Mouse (Mus musculus): ENCODE measurements at regions not wholly inside any gene's neighbourhood (a gene's known extent, or its start where the extent isn't known, plus 50 kb on each side); places are given as distances from the start of the nearest gene placed in this dataset.

GRCm38 (mm10) chr9:43387397-43387796 lies 76.7 kb downstream of the Trim29 start:
- in situ Hi-C loops (cut with MboI, MseI): no loop called here

- in situ Hi-C loops (cut with MboI, MseI): no loop called here
These were observed 78.9 kb downstream of the Trim29 start for GRCm38 (mm10) chr9:43389491-43390083.

DNA sequence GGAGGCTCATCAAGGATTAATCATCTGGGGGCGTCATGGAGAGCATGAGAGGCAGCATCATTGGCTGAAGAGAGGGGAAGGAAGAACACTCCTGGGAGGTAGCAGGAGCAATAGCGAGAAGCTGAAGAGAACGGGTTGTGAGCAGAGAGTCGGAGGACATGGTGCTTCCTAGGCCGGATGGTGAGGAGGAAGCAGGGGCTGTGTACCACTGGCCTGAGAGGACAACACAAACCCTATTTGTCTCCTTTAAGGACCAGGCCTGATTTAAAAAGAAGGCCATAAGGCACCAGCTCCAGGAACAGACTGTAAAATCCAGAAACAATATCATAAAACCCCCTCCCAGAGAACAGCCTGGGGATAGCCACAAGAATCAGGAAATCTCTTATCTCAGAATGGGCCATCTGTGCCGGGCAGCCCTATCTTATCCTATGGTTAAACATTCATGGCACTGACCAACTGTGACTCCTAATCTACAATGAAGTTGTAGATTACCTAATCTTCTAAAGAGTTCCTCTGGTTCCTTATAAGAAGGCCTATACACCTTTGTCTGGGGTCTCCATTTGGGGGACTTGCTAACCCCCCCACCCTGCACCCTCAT lies 81.9 kb downstream of the Trim29 start:
- in situ Hi-C loops (cut with MboI, MseI): no loop called here

- in situ Hi-C loops (cut with MboI, MseI): no loop called here
These were observed 83.6 kb downstream of the Trim29 start for GRCm38 (mm10) chr9:43394204-43394603.

DNA sequence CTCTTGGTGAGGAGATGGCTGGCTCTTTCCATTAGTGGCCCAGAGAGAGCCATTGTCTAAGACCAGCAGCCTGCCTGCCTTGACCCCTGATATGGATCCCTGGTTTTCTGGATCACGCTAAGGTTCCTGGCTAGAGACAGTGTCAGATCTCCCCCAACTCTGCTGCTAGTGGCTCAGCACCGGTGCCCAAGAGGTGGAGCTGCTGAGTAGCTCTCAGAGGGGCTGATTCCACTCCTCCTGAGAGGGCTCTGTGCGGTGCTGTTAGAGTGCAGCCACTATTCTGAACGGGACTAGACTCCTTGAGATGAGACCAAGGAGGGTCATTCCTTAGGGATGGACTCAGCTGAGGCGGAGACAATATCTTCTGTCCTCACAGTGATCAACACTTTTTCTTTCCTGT lies 84.6 kb downstream of the Trim29 start:
- in situ Hi-C loops (cut with MboI, MseI): no loop called here

GRCm38 (mm10) chr9:43396566-43396965 lies 85.9 kb downstream of the Trim29 start:
- in situ Hi-C loops (cut with MboI, MseI): no loop called here

GRCm38 (mm10) chr9:43408493-43408892 lies 97.8 kb downstream of the Trim29 start:
- in situ Hi-C loops (cut with MboI, MseI): no loop called here

GRCm38 (mm10) chr9:43412473-43412872 lies 101.8 kb downstream of the Trim29 start:
- in situ Hi-C loops (cut with MboI, MseI): no loop called here

DNA sequence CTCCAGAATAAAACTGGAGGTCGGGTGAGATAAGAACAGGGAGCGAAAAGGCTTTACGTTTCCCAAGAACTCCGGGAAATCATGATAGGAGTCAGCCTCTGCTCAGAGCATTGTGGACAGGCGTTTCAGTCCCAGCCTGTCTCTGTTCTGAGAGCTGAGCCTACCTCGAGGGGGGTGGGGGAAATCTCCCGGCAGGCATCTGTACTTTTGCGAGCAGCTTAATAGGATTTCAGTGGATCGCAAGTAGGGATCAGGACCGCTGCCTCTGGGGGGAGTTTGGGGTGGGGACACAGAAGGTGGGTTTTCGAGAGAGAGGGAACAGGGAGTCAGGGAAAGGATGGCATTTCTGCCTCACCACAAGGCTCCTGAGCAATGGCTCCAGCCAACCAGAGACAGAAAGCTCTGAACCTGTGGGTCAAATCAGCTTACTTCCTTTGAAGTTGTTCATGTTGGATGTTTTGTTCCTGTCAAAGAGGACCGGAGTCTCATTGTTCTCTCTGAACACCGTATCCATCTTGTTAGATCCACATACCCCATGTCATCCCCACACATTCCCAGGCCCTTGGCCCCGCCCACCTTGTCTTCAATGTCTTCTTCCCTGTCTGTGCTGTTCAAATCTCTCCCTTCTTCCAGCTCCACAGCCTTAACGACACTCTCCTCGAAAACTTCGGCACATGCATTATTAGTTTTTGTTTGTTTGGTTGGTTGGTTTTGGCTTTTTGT lies 109.5 kb downstream of the Trim29 start:
- in situ Hi-C loops (cut with MboI, MseI): no loop called here

DNA sequence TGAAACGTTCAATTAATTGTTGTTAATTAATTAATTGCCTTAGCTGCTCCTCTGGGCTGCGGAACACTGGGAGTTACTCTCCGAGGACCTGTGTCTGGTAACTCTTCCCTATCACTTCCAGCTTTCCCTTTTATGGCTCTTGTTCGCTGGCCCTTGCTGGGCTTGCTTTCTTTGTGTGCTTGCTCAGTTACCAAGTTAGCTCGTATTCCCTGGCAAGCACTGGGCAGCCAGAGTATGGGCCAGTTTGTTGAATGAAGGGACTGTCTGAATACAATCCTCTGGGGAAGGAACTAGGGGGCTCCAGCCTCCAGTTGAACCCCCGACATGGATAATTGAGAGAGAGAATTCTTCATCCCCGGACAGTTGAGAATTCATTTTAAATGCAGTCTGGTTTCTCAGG lies 116.4 kb downstream of the Trim29 start:
- in situ Hi-C loops (cut with MboI, MseI): no loop called here

GRCm38 (mm10) chr9:43433953-43434352 lies 123.3 kb downstream of the Trim29 start:
- in situ Hi-C loops (cut with MboI, MseI): loop anchor here (5.0 kb wide), 1 partner anchor 52 kb away; no protein-coding TSS in a partner anchor

- in situ Hi-C loops (cut with MboI, MseI): no loop called here
These were observed 127.8 kb downstream of the Trim29 start for GRCm38 (mm10) chr9:43438476-43438875.

GRCm38 (mm10) chr9:43440959-43441510 lies 130.4 kb downstream of the Trim29 start:
- in situ Hi-C loops (cut with MboI, MseI): no loop called here

- in situ Hi-C loops (cut with MboI, MseI): no loop called here
These were observed 134.8 kb downstream of the Trim29 start for GRCm38 (mm10) chr9:43445491-43445890.

GRCm38 (mm10) chr9:43447372-43447771 lies 136.7 kb downstream of the Trim29 start:
- in situ Hi-C loops (cut with MboI, MseI): no loop called here

GRCm38 (mm10) chr9:43448981-43449380 lies 138.3 kb downstream of the Trim29 start:
- in situ Hi-C loops (cut with MboI, MseI): no loop called here

DNA sequence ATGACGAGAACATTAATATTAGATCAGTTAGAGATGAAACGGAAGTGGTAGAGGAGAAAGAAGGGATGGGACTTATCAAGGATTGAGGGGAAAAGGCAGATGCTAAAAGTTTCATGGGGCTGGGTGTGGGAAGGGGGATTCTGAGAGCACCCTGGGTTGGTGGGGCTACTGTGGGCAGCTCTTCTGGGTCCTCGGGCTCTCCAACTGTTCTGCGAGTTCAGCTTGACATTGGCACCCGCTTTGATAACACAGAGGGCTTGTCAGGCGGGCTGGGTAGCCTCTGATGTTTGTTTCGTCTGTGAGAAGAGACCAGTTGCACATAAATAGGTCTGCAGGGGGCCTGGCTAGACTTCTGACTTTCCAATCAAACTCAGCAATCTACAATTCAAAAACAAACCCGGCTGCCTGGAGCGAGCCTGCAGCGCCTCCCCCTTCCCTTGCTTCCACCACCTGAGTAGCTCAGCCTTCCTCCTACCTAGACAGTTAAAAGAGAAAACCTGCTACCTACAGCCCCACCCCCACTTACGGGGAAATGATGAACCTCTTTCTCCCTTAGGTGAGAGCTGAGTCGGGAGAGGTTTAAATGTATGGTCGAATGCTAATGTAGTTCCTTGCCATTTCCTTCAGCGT lies 143.4 kb downstream of the Trim29 start:
- in situ Hi-C loops (cut with MboI, MseI): no loop called here

GRCm38 (mm10) chr9:43457736-43458135 lies 147.1 kb downstream of the Trim29 start:
- in situ Hi-C loops (cut with MboI, MseI): no loop called here

GRCm38 (mm10) chr9:43461131-43461530 lies 150.5 kb downstream of the Trim29 start:
- in situ Hi-C loops (cut with MboI, MseI): no loop called here

- in situ Hi-C loops (cut with MboI, MseI): no loop called here
These were observed 152.9 kb downstream of the Trim29 start for GRCm38 (mm10) chr9:43463445-43464090.

DNA sequence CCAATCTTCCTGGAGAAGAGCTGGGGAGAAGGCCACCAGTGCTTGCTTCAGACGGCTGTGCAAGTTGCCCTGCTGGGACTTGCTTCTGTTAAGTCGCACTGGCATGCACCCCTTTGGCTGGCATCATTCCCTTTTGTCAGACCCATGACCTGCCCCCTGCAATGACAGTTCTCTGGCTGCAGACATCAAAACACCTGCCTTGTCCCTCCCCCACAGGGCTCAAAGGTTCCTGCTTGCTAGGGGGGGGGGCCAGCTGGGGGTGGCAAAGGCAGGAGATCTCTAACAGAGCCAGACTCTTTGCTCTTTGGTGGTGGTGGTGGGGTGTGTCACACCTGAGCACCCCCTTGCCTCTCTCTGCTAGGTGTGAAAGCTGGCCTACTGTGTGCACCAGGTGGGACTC lies 154.5 kb downstream of the Trim29 start:
- in situ Hi-C loops (cut with MboI, MseI): no loop called here
